In genomic region chr6:72162155-72162890, GRCm38 (mm10) we compare ENCODE assay signal across 8 mouse cellular contexts.
DNase-seq lines count a peak whose midpoint lies in the region; ATAC-seq and TF ChIP-seq lines count a peak whose summit lies in the region.

No protein-coding gene starts in this region.

- TF ChIP-seq CTCF in MEL (IDR thresholded peaks at IDR 0.05 in 2 of 3, conservative IDR thresholded peaks at IDR 0.05 in 1 of 3; ENCODE audit: control insufficient read depth in 1 of 3, insufficient read depth in 1 of 3, low read depth in 2 of 3, low read length in 3 of 3, poor library complexity in 1 of 3, severe bottlenecking in 1 of 3): no peak

- H3K36me3 ChIP-seq in MEL (ENCODE audit: control insufficient read depth in 1 of 2, insufficient read depth in 2 of 2, low read length in 2 of 2): peaks cover 0 to 2% of the 10 kb centered on the region in 2 experiments; a peak in 2 of 4 replicates
- no peaks in the 10 kb centered on the region for H3K36me3 ChIP-seq in heart, embryonic 14.5 days (ENCODE audit: control insufficient read depth, insufficient read depth, low read length)
- no peaks in the 10 kb centered on the region for H3K36me3 ChIP-seq in neural tube, embryonic 11.5 days (ENCODE audit: control insufficient read depth, insufficient read depth, low read length)

- no peak for TF ChIP-seq POLR2A in MEL (IDR thresholded peaks at IDR 0.05; ENCODE audit: control insufficient read depth in 1 of 2, insufficient read depth in 1 of 2, low read depth in 1 of 2, low read length in 2 of 2, poor library complexity in 1 of 2)

- no peaks in the 10 kb centered on the region for H3K9me3 ChIP-seq in MEL (replicated peaks; ENCODE audit: insufficient read depth, low read length)
- H3K9me3 ChIP-seq in heart, embryonic 14.5 days (ENCODE audit: control insufficient read depth, low read length): no peaks in the 10 kb centered on the region
- no peaks in the 10 kb centered on the region for H3K9me3 ChIP-seq in neural tube, embryonic 11.5 days (ENCODE audit: control insufficient read depth, low read length)

- no peak overlapping the region for H3K27ac ChIP-seq in MEL (ENCODE audit: control insufficient read depth, low read depth, low read length)
- H3K27ac ChIP-seq in heart, embryonic 14.5 days (replicated peaks in 1 of 2; ENCODE audit: control insufficient read depth in 1 of 2, insufficient read depth in 1 of 2, low read depth in 2 of 2, low read length in 2 of 2): peak overlapping the region in 1 of 2 experiments; percentile 30; a peak in 2 of 4 replicates
- no peak overlapping the region for H3K27ac ChIP-seq in neural tube, embryonic 11.5 days (ENCODE audit: low read depth, low read length)

- no peak overlapping the region; the same call in 1 of the 2 replicates for H3K9ac ChIP-seq in MEL (ENCODE audit: control insufficient read depth, low read depth, low read length, poor library complexity, severe bottlenecking)
- peak overlapping the region; percentile 31; the same call in 1 of the 2 replicates for H3K9ac ChIP-seq in heart, embryonic 14.5 days (ENCODE audit: low read length)
- peak overlapping the region; percentile 10; the same call in 1 of the 2 replicates for H3K9ac ChIP-seq in neural tube, embryonic 11.5 days (ENCODE audit: low read length)

- ATAC-seq in heart, embryonic 14.5 days (ENCODE audit: insufficient number of reproducible peaks, insufficient read depth, low FRiP score, low read depth): peak; percentile 45; the same call in 1 of the 2 replicates
- ATAC-seq in neural tube, embryonic 11.5 days (ENCODE audit: insufficient read depth, low FRiP score, low TSS enrichment): no peak

- peaks cover 0 to 17% of the 10 kb centered on the region in 2 experiments; a peak in 2 of 4 replicates for H3K4me1 ChIP-seq in MEL (ENCODE audit: control insufficient read depth in 1 of 2, insufficient read depth in 2 of 2, low read length in 2 of 2)
- peaks cover 7 to 17% of the 10 kb centered on the region in 2 experiments for H3K4me1 ChIP-seq in heart, embryonic 14.5 days (ENCODE audit: control insufficient read depth in 2 of 2, insufficient read depth in 2 of 2, low read length in 2 of 2)
- H3K4me1 ChIP-seq in neural tube, embryonic 11.5 days (ENCODE audit: control insufficient read depth, insufficient read depth, low read length): no peaks in the 10 kb centered on the region

- H3K27me3 ChIP-seq in MEL (ENCODE audit: control insufficient read depth in 1 of 2, insufficient read depth in 2 of 2, low read length in 2 of 2): no peaks in the 10 kb centered on the region
- H3K27me3 ChIP-seq in heart, embryonic 14.5 days (ENCODE audit: control insufficient read depth, insufficient read depth, low read length): no peaks in the 10 kb centered on the region
- no peaks in the 10 kb centered on the region for H3K27me3 ChIP-seq in neural tube, embryonic 11.5 days (ENCODE audit: control insufficient read depth, insufficient read depth, low read length)

- peak; percentile 47 for DNase-seq in MEL (ENCODE audit: low read depth, low spot score)
- peak; percentile 89 for DNase-seq in adrenal gland, postnatal 36 days
- peak; percentile 63 to 68 for DNase-seq in kidney, postnatal 4 days
- no peak for DNase-seq in neural tube, embryonic 11.5 days (ENCODE audit: low spot score)
- no peak for DNase-seq in layer of hippocampus, adult 9-10 months (ENCODE audit: low spot score)
- DNase-seq in cerebellum, postnatal 10 days: no peak
- no peak for DNase-seq in retina, embryonic 14.5 days (ENCODE audit: low spot score)

- no peak for TF ChIP-seq EP300 in MEL (IDR thresholded peaks at IDR 0.05; ENCODE audit: low read depth in 1 of 2, low read length in 2 of 2)

- TF ChIP-seq RAD21 in MEL (IDR thresholded peaks at IDR 0.05; ENCODE audit: low read depth, low read length): no peak

- H3K4me3 ChIP-seq in MEL (ENCODE audit: control insufficient read depth in 1 of 2, insufficient read depth in 1 of 2, low read depth in 2 of 2, low read length in 2 of 2): peak overlapping the region in 1 of 2 experiments; percentile 1; a peak in 1 of 4 replicates
- H3K4me3 ChIP-seq in heart, embryonic 14.5 days (ENCODE audit: control insufficient read depth in 1 of 2, insufficient read depth in 1 of 2, low read depth in 1 of 2, low read length in 2 of 2): no peak overlapping the region
- no peak overlapping the region for H3K4me3 ChIP-seq in neural tube, embryonic 11.5 days (ENCODE audit: low read depth, low read length)

- H3K4me2 ChIP-seq in heart, embryonic 14.5 days (ENCODE audit: low read length): peak overlapping the region; percentile 27
- no peak overlapping the region for H3K4me2 ChIP-seq in neural tube, embryonic 11.5 days (ENCODE audit: low read depth)

- H3K79me2 ChIP-seq in MEL (ENCODE audit: control insufficient read depth, insufficient read depth, low read length, poor library complexity): no peaks in the 10 kb centered on the region

- 25% methylated on average over 19 of the region's 19 CpGs for WGBS in heart, embryonic 14.5 days
- 41% methylated on average over 19 of the region's 19 CpGs for WGBS in neural tube, embryonic 11.5 days

TF ChIP-seq in MEL, 35 proteins besides CTCF, POLR2A, EP300 and RAD21:
- TF ChIP-seq NELFE (IDR thresholded peaks at IDR 0.05; ENCODE audit: low read depth, low read length) (no peak), SMC3 (IDR thresholded peaks at IDR 0.05; ENCODE audit: low read depth, low read length) (no peak), UBTF (IDR thresholded peaks at IDR 0.05; ENCODE audit: borderline replicate concordance, insufficient read depth, low read depth, low read length) (no peak), MXI1 (IDR thresholded peaks at IDR 0.05; ENCODE audit: low read depth, low read length) (no peak), POLR2AphosphoS5 (IDR thresholded peaks at IDR 0.05; ENCODE audit: borderline replicate concordance, low read depth, low read length) (no peak), KAT2A (conservative IDR thresholded peaks at IDR 0.05; ENCODE audit: low read depth, low read length) (no peak), GABPA (IDR thresholded peaks at IDR 0.05; ENCODE audit: low read depth, low read length) (no peak), MEF2A (IDR thresholded peaks at IDR 0.05; ENCODE audit: extremely low read depth, insufficient replicate concordance, low read depth, low read length, poor library complexity, severe bottlenecking) (no peak), HCFC1 (IDR thresholded peaks at IDR 0.05; ENCODE audit: low read depth, low read length) (no peak), USF1 (IDR thresholded peaks at IDR 0.05; ENCODE audit: low read depth, low read length) (no peak), MYC (IDR thresholded peaks at IDR 0.05; ENCODE audit: low read depth, low read length) (no peak), E2F4 (IDR thresholded peaks at IDR 0.05; ENCODE audit: borderline replicate concordance, low read depth, low read length) (no peak), ETS1 (IDR thresholded peaks at IDR 0.05; ENCODE audit: low read depth, low read length) (no peak), MAX (IDR thresholded peaks at IDR 0.05; ENCODE audit: low read length) (no peak)

Comparison
In these comparisons a context has a peak if more than half of its experiments do, and no peak if none do; other contexts are left out.
1. DNase-seq: peak in MEL (single experiment), adrenal gland, postnatal 36 days (2 of 2) and kidney, postnatal 4 days (2 of 2); none in neural tube, embryonic 11.5 days (single experiment), layer of hippocampus, adult 9-10 months (single experiment), cerebellum, postnatal 10 days (0 of 2) and retina, embryonic 14.5 days (single experiment).